Mouse (Mus musculus) v-Abl transformed pro-B cells (cell line): ENCODE results near the gene Tex44.
"Not testable (repeated sequence)": the region's sequence is repeated elsewhere in the genome, so short reads cannot be mapped to it uniquely, and the experiment has no call there.

Experiments
- in situ Hi-C, 2 experiments: fragments of 400-800 bp; cut with MboI; formaldehyde crosslinking; loops; one replicate each; pipeline ENCODE4 v1.15.1; 2025; ENCODE audit not compliant: unreplicated experiment in 2 of 2

Gene Tex44

GRCm38 (mm10) chr1:86441980-86442831 is 16.1 kb downstream of the Tex44 start:
- in situ Hi-C loops = loop anchor here (5.0 to 25.0 kb wide), 3 partner anchors 60 to 603 kb away; no protein-coding TSS in a partner anchor

GRCm38 (mm10) chr1:86442832-86443231 is 16.7 kb downstream of the Tex44 start:
- in situ Hi-C loops = loop anchor here (5.0 to 25.0 kb wide), 3 partner anchors 59 to 602 kb away; no protein-coding TSS in a partner anchor

GRCm38 (mm10) chr1:86443386-86444172 is 17.4 kb downstream of the Tex44 start:
- in situ Hi-C loops = loop anchor here (5.0 to 25.0 kb wide), 3 partner anchors 59 to 601 kb away; no protein-coding TSS in a partner anchor

- in situ Hi-C loops = loop anchor here (10.0 to 25.0 kb wide), 2 partner anchors 590 to 597 kb away; no protein-coding TSS in a partner anchor
These were observed 21.6 kb downstream of the Tex44 start for GRCm38 (mm10) chr1:86447596-86448171.

- in situ Hi-C loops = loop anchor here (10.0 to 25.0 kb wide), 2 partner anchors 589 to 597 kb away; no protein-coding TSS in a partner anchor
These were observed 22.1 kb downstream of the Tex44 start for GRCm38 (mm10) chr1:86448272-86448671.

- in situ Hi-C loops = loop anchor here (10.0 to 25.0 kb wide), 2 partner anchors 587 to 595 kb away; no protein-coding TSS in a partner anchor
These were observed 23.8 kb downstream of the Tex44 start for GRCm38 (mm10) chr1:86449966-86450365.

GRCm38 (mm10) chr1:86452713-86453112 is 26.6 kb downstream of the Tex44 start:
- in situ Hi-C loops = no loop called here

- in situ Hi-C loops = no loop called here
These were observed 30.9 kb downstream of the Tex44 start for GRCm38 (mm10) chr1:86456892-86457581.

- in situ Hi-C loops = no loop called here
These were observed 33.2 kb downstream of the Tex44 start for GRCm38 (mm10) chr1:86459371-86459770.

- in situ Hi-C loops = no loop called here
These were observed 38.2 kb downstream of the Tex44 start for GRCm38 (mm10) chr1:86464223-86464874.

- in situ Hi-C loops = no loop called here
These were observed 38.7 kb downstream of the Tex44 start for GRCm38 (mm10) chr1:86464875-86465224.

GRCm38 (mm10) chr1:86467416-86467815 is 41.3 kb downstream of the Tex44 start:
- in situ Hi-C loops = no loop called here

GRCm38 (mm10) chr1:86469876-86470275 is 43.7 kb downstream of the Tex44 start:
- in situ Hi-C loops = no loop called here

GRCm38 (mm10) chr1:86470519-86471181 is 44.5 kb downstream of the Tex44 start:
- in situ Hi-C loops = no loop called here

GRCm38 (mm10) chr1:86471504-86471961 is 45.4 kb downstream of the Tex44 start:
- in situ Hi-C loops = not testable (repeated sequence)

GRCm38 (mm10) chr1:86472197-86472952 is 46.2 kb downstream of the Tex44 start:
- in situ Hi-C loops = no loop called here

GRCm38 (mm10) chr1:86473109-86473760 is 47.1 kb downstream of the Tex44 start:
- in situ Hi-C loops = no loop called here
